Mouse (Mus musculus): ENCODE results near the gene Lyl1. TPM values are rescaled to one million over a fixed set of nuclear protein-coding genes. Genes with fewer than 3 reads are reported as not detected.

Lyl1 gene
- total RNA-seq, 2 experiments from 2014 or later = 2.7 to 4.3 TPM

Other genes starting within 250 kb of the Lyl1 start
- gene Ier2, start 38.6 kb upstream of the Lyl1 start, total RNA-seq (2021) = 10 to 100 TPM; 12.6 to 14.8 TPM
- gene Trmt1, start 15.2 kb upstream of the Lyl1 start, total RNA-seq (2021) = 10 to 100 TPM; 89.3 to 96.7 TPM
- gene Nacc1, start 13.6 kb upstream of the Lyl1 start, total RNA-seq (2021) = 10 to 100 TPM; 90.2 to 91.9 TPM
- gene G430095P16Rik, start 21.6 kb downstream of the Lyl1 start, total RNA-seq (2021) = not detected
- gene Nfix, start 98.9 kb downstream of the Lyl1 start, total RNA-seq (2021) = 100 to 1,000 TPM; 402 to 429 TPM
- gene Dand5, start 121.4 kb downstream of the Lyl1 start, total RNA-seq (2021) = 1 to 10 TPM; 8.0 to 9.6 TPM
- 10 to 100 TPM; 23.4 to 23.6 TPM for gene Gadd45gip1, start 130.1 kb downstream of the Lyl1 start, total RNA-seq (2021)
- 10 to 100 TPM; 59.5 to 72.0 TPM for gene Rad23a, start 139.2 kb downstream of the Lyl1 start, total RNA-seq (2021)
- gene Calr, start 145.5 kb downstream of the Lyl1 start, total RNA-seq (2021) = 100 to 1,000 TPM; 495 to 553 TPM
- 10 to 100 TPM; 50.1 to 51.6 TPM for gene Farsa, start 155.5 kb downstream of the Lyl1 start, total RNA-seq (2021)
- gene Syce2, start 170.7 kb downstream of the Lyl1 start, total RNA-seq (2021) = 10 to 100 TPM; 11.5 to 13.4 TPM
- gene Gcdh, start 192.5 kb downstream of the Lyl1 start, total RNA-seq (2021) = 10 to 100 TPM; 36.5 to 38.9 TPM
- gene Klf1, start 200.5 kb downstream of the Lyl1 start, total RNA-seq (2021) = not detected
- 1 to 10 TPM; 2.9 TPM for gene Dnase2a, start 207.1 kb downstream of the Lyl1 start, total RNA-seq (2021)
- gene Mast1, start 235.9 kb downstream of the Lyl1 start, total RNA-seq (2021) = 100 to 1,000 TPM; 139 to 146 TPM
- gene Rtbdn, start 245.5 kb downstream of the Lyl1 start, total RNA-seq (2021) = 1 to 10 TPM; 1.6 to 2.1 TPM